Mouse (Mus musculus) mouse embryonic stem cell (cell line): ENCODE measurements around the gene Dscam.

Experiments used
- in situ Hi-C, 2 experiments: fragments of 300-500 bp; cut with MboI; formaldehyde crosslinking; loops; 1 replicate in 1 of 2; 3 replicates in 1 of 2; pipeline ENCODE4 v1.14.3; 2019 to 2020; ENCODE audit warnings: low sequenced_read_pairs in 2 of 2, low pct_unique_long_range_greater_than_20kb in 1 of 2, mixed read lengths in 1 of 2; ENCODE audit not compliant: unreplicated experiment in 1 of 2

Dscam gene

GRCm38 (mm10) chr16:96910405-96911164, 260.0 kb downstream of the Dscam start:
- in situ Hi-C loops = no loop called here

GRCm38 (mm10) chr16:96907818-96908217, 262.7 kb downstream of the Dscam start:
- in situ Hi-C loops = no loop called here

GRCm38 (mm10) chr16:96907081-96907480, 263.5 kb downstream of the Dscam start:
- in situ Hi-C loops = no loop called here

GRCm38 (mm10) chr16:96906630-96907029, 263.9 kb downstream of the Dscam start:
- in situ Hi-C loops = no loop called here

DNA sequence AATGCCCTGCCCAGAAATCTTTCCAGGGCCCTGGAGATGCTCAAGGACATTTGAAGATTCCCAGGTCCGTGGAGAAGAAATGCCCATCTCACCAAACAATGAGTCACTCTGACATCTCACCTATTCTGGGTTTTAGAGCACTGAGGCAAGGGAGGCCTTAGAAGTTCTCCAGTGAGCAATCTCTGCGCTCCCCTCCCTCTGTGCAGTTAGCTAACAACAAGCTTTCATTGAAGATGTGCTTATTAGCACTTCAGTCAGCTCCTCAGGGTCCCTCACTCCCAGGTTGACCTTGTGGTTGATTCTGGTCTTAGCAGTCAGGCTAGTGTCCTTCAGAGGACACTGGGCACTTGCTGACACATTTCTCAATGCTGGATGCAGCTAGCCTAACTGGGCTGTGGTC, 265.8 kb downstream of the Dscam start:
- in situ Hi-C loops = no loop called here

- in situ Hi-C loops = no loop called here
Measured at GRCm38 (mm10) chr16:96904359-96904758, 266.2 kb downstream of the Dscam start.

GRCm38 (mm10) chr16:96902596-96902995, 268.0 kb downstream of the Dscam start:
- in situ Hi-C loops = no loop called here

GRCm38 (mm10) chr16:96901234-96902014, 269.1 kb downstream of the Dscam start:
- in situ Hi-C loops = no loop called here

- in situ Hi-C loops = loop anchor here in 1 of 2 experiments (25.0 kb wide), 1 partner anchor 388 kb away; no protein-coding TSS in a partner anchor
Measured at GRCm38 (mm10) chr16:96899329-96899728, 271.2 kb downstream of the Dscam start.

DNA sequence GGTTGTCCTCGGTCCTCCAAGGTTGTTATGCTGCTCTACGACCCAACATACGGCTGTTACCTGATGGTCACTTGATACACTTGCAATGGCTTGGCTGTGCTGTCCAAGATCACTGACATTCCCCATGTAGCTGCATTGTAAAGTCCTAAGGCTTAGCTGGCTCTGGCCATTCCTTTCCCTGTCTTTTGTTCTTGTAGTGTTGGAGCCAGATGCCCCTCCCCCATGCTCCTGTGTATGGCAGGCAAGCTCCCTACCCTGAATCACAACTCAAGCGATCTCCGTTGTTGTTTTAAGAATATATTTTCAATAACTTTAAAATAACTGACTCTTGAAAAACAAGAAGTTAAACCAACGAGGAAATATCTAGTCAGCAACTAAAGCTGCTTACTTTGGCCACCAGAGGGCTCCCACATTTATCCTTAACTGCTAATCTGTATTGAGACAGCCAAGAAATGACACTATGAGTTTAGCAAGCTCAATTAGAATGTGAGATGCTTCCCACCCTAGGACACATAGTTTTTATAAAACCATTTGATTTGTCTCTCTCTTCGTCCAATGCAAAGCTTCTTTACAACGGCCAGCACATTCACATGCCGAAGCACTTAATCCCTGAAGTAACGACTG, 273.9 kb downstream of the Dscam start:
- in situ Hi-C loops = loop anchor here in 1 of 2 experiments (25.0 kb wide), 1 partner anchor 391 kb away; no protein-coding TSS in a partner anchor

- in situ Hi-C loops = loop anchor here in 1 of 2 experiments (25.0 kb wide), 1 partner anchor 399 kb away; no protein-coding TSS in a partner anchor
Measured at GRCm38 (mm10) chr16:96888036-96888435, 282.5 kb downstream of the Dscam start.

DNA sequence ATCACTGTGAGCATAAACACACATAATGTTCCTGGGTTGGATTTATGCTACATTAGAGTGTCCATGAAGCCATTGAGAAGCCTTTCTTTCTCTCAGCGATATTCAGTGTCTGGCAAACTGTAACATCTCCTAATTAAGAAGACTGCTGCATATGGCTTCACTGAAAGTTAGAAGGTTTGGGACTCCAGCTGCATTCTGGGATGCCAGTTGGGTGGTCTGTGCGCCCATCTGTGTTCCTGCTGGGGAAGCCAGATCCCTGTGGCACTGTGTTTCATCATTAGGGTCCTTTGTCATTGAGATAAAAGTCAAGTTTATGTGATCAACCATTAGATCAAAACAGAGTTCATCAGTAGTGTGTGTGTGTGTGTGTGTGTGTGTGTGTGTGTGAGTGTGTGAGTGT, 284.7 kb downstream of the Dscam start:
- in situ Hi-C loops = loop anchor here in 1 of 2 experiments (25.0 kb wide), 1 partner anchor 401 kb away; no protein-coding TSS in a partner anchor

GRCm38 (mm10) chr16:96884590-96884989, 286.0 kb downstream of the Dscam start:
- in situ Hi-C loops = loop anchor here in 1 of 2 experiments (25.0 kb wide), 1 partner anchor 403 kb away; no protein-coding TSS in a partner anchor

DNA sequence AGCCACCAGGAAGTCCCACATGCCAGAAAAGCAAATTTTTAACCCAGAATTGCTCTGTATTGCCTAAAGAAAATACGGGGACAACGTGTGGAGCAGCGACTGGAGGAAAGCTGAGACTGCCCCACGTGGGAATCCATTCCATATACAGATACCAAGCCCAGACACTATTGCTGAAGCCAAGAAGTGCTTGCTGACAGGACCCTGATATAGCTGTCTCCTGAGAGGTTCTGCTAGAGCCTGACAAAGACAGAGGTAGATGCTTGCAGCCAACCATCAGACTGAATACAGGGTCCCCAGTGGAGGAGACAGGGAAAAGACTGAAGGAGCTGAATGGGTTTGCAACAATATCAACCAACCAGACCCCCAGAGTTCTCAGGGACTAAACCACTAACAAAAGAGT, 293.3 kb downstream of the Dscam start:
- in situ Hi-C loops = loop anchor here in 1 of 2 experiments (25.0 kb wide), 1 partner anchor 410 kb away; no protein-coding TSS in a partner anchor

GRCm38 (mm10) chr16:96872799-96873198, 297.8 kb downstream of the Dscam start:
- in situ Hi-C loops = no loop called here

GRCm38 (mm10) chr16:96857571-96857970, 313.0 kb downstream of the Dscam start:
- in situ Hi-C loops = no loop called here

- in situ Hi-C loops = no loop called here
Measured at GRCm38 (mm10) chr16:96855060-96855459, 315.5 kb downstream of the Dscam start.

DNA sequence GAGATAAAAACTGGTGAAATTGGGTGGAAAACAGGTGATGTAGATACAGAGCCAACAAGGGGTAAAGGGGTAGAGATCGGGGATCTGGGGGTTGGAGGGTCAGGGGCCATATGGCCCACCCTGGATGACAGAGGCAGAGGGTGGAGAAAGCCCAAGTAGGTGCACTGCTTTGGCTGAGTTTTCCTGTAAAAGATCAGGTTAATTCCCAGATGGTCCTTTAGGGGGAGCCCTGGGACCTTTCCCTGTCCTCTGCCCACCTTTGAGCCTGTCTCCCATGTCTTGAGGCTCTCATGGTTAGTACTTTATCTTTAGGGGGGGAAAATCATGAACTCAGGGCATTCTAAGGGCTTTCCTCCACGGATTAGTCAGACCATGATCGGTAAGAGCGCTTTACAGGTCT, 318.2 kb downstream of the Dscam start:
- in situ Hi-C loops = no loop called here

- in situ Hi-C loops = no loop called here
Measured at GRCm38 (mm10) chr16:96848916-96849315, 321.6 kb downstream of the Dscam start.
